Comparison of ENCODE assay signal across 8 mouse cellular contexts in genomic region chrX:72012236-72012635, GRCm38 (mm10). TPM values are rescaled to one million over a fixed set of nuclear protein-coding genes. Genes with fewer than 3 reads are reported as not detected.
DNase-seq lines count a peak whose midpoint lies in the region; ATAC-seq lines count a peak whose summit lies in the region.

No protein-coding gene starts in this region.

- ATAC-seq in hindbrain, embryonic 12.5 days (ENCODE audit: low FRiP score) = no peak
- ATAC-seq in activated CD4-positive, CD25-positive, alpha-beta regulatory T cell, adult 4 months = no peak
- ATAC-seq in CD4-positive, CD25-positive, alpha-beta regulatory T cell, adult 4 months = no peak

- H3K9ac ChIP-seq in hindbrain, embryonic 12.5 days = no peak overlapping the region

- 67% methylated on average over 9 of the region's 9 CpGs for WGBS in hindbrain, embryonic 10.5 days
- WGBS in hindbrain, embryonic 12.5 days = 66% methylated on average over 9 of the region's 9 CpGs

- H3K4me2 ChIP-seq in hindbrain, embryonic 12.5 days (replicated peaks) = no peak overlapping the region

- H3K9me3 ChIP-seq in hindbrain, embryonic 10.5 days = no peaks in the 10 kb centered on the region
- H3K9me3 ChIP-seq in hindbrain, embryonic 12.5 days (replicated peaks) = no peaks in the 10 kb centered on the region

- H3K36me3 ChIP-seq in hindbrain, embryonic 10.5 days = no peaks in the 10 kb centered on the region
- H3K36me3 ChIP-seq in hindbrain, embryonic 12.5 days = no peaks in the 10 kb centered on the region

- no peaks in the 10 kb centered on the region for H3K27me3 ChIP-seq in hindbrain, embryonic 10.5 days (ENCODE audit: insufficient read depth, poor library complexity, severe bottlenecking)
- no peaks in the 10 kb centered on the region for H3K27me3 ChIP-seq in hindbrain, embryonic 12.5 days

- intact Hi-C loops in left cerebral cortex, postnatal 25 days (cut with DNase I) = loop anchor here (2.0 to 5.0 kb wide), 3 partner anchors 45 to 890 kb away; no protein-coding TSS in a partner anchor

- H3K4me3 ChIP-seq in hindbrain, embryonic 10.5 days = no peak overlapping the region
- no peak overlapping the region for H3K4me3 ChIP-seq in hindbrain, embryonic 12.5 days

- peak; percentile 2 for DNase-seq in hindbrain, embryonic 10.5 days (ENCODE audit: low spot score)
- DNase-seq in adipocyte (ENCODE audit: low spot score) = peak; percentile 26
- DNase-seq in frontal cortex, adult 2 months (ENCODE audit: extremely low spot score in 1 of 2, low spot score in 1 of 2) = peak; percentile 40 to 65
- peak; percentile 36 to 81 for DNase-seq in left cerebral cortex, postnatal 25 days (ENCODE audit: low spot score in 2 of 2)
- no peak for DNase-seq in ovary, postnatal 36 days (ENCODE audit: low spot score)

- no peaks in the 10 kb centered on the region for H3K4me1 ChIP-seq in hindbrain, embryonic 10.5 days (replicated peaks)
- H3K4me1 ChIP-seq in hindbrain, embryonic 12.5 days = no peaks in the 10 kb centered on the region

- H3K27ac ChIP-seq in hindbrain, embryonic 10.5 days = 0 out of 2 replicates have a peak overlapping the region, but pooled peaks have one; percentile 12
- H3K27ac ChIP-seq in hindbrain, embryonic 12.5 days = no peak overlapping the region

RNA-seq across cellular contexts. Expression of gene Cnga2, which starts 20.6 kb away (rescaled TPM):
- polyA plus RNA-seq in hindbrain, embryonic 10.5 days (2016; fragmentation: Nextera tagmentation; extraction: Ambion mirVana) = 0.05 TPM in 1 of 2 replicates, not detected in the other
- 0.09 and 0.12 TPM in 2 replicates for polyA plus RNA-seq in hindbrain, embryonic 12.5 days (2016; fragmentation: Nextera tagmentation; extraction: Ambion mirVana)
- 0.68 and 1.5 TPM in 2 replicates for polyA plus RNA-seq in frontal cortex, adult 2 months (2012; rRNA removed)
- 1 to 10 TPM in 1 of 2 experiments, not detected in 1; 1.1 TPM for total RNA-seq in left cerebral cortex, postnatal 25 days (2021)
- not detected for polyA plus RNA-seq in activated CD4-positive, CD25-positive, alpha-beta regulatory T cell, adult 4 months (2017; shearing (Covaris generic))
- not detected for polyA plus RNA-seq in CD4-positive, CD25-positive, alpha-beta regulatory T cell, adult 4 months (2017; shearing (Covaris generic))

RNA-seq across cellular contexts. Expression of gene Fate1, which starts 39.5 kb away (rescaled TPM):
- polyA plus RNA-seq in hindbrain, embryonic 10.5 days (2016; fragmentation: Nextera tagmentation; extraction: Ambion mirVana) = not detected in 2 replicates
- polyA plus RNA-seq in hindbrain, embryonic 12.5 days (2016; fragmentation: Nextera tagmentation; extraction: Ambion mirVana) = not detected in 2 replicates
- polyA plus RNA-seq in frontal cortex, adult 2 months (2012; rRNA removed) = 0.12 and 0.36 TPM in 2 replicates
- not detected for total RNA-seq in left cerebral cortex, postnatal 25 days (2021)
- not detected for polyA plus RNA-seq in activated CD4-positive, CD25-positive, alpha-beta regulatory T cell, adult 4 months (2017; shearing (Covaris generic))
- polyA plus RNA-seq in CD4-positive, CD25-positive, alpha-beta regulatory T cell, adult 4 months (2017; shearing (Covaris generic)) = not detected

RNA-seq across cellular contexts. Expression of gene Prrg3, which starts 49.8 kb away (rescaled TPM):
- 6.8 and 8.4 TPM in 2 replicates for polyA plus RNA-seq in hindbrain, embryonic 10.5 days (2016; fragmentation: Nextera tagmentation; extraction: Ambion mirVana)
- polyA plus RNA-seq in hindbrain, embryonic 12.5 days (2016; fragmentation: Nextera tagmentation; extraction: Ambion mirVana) = 11.4 and 15.0 TPM in 2 replicates
- 21.4 and 22.3 TPM in 2 replicates for polyA plus RNA-seq in frontal cortex, adult 2 months (2012; rRNA removed)
- total RNA-seq in left cerebral cortex, postnatal 25 days (2021) = 10 to 100 TPM; 38.7 to 41.2 TPM
- polyA plus RNA-seq in activated CD4-positive, CD25-positive, alpha-beta regulatory T cell, adult 4 months (2017; shearing (Covaris generic)) = not detected
- not detected for polyA plus RNA-seq in CD4-positive, CD25-positive, alpha-beta regulatory T cell, adult 4 months (2017; shearing (Covaris generic))
